Mouse (Mus musculus) gastrocnemius, postnatal 10 days (tissue): ENCODE measurements at regions not wholly inside any gene's neighbourhood (a gene's known extent, or its start where the extent isn't known, plus 50 kb on each side); places are given as distances from the start of the nearest gene placed in this dataset.
A peak's percentile ranks its signal among the peaks of the same experiment; 100 is the strongest.
"Not testable (repeated sequence)": the region's sequence is repeated elsewhere in the genome, so short reads cannot be mapped to it uniquely, and the experiment has no call there.

Experiments
- DNase-seq: peaks from one replicate; pipeline ENCODE4 v3.0.0; 2021; ENCODE audit warnings: mixed read lengths

GRCm38 (mm10) chr4:6600766-6601367 lies 1638.0 kb downstream of the Car8 start:
- no peak for DNase-seq

DNA sequence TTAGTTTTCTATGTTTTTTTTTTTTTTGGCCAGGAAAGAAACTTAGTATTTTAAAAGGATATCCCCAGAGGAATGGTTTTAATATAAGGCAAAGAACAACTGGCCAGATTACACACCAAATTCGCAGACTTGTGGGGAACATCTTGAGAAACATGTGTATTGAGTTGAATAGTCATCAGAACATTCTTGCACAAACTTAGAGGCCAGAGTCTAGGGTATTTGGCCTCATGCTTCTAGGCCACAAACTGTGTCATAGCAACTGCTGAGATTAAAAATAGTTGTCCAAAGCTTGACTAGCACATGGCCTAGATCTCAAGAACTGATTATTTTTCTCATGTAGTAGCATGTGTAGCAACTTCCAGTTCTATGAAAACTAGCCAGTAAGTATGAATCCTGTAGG lies 1642.5 kb downstream of the Car8 start:
- no peak for DNase-seq

GRCm38 (mm10) chr4:6592890-6593289 lies 1646.0 kb downstream of the Car8 start:
- DNase-seq, result not testable (repeated sequence)

GRCm38 (mm10) chr4:6561604-6562357 lies 1677.1 kb downstream of the Car8 start:
- peak; percentile 21 for DNase-seq

DNA sequence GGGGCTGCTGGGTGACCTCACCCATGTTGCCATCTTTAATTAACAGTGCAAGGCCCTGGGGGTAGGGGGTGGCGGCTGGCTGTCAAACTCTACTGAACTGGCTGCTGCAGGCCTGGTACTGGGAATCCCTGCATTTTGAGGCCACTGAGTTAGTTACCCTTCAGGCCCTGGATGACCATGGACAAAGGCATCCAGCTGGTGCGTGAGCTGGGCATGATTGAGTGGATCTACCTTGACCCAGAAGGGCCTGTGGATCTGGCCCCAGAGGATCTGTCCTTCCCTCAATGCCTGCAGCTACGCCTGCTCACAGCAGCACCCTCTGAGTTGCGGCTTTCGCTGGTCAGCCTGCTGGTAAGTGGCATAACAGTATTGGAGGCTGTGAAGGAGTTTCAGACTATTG lies 1699.2 kb downstream of the Car8 start:
- DNase-seq, result no peak

- DNase-seq, result no peak
Measured at GRCm38 (mm10) chr4:6532441-6532840, 1706.4 kb downstream of the Car8 start.

DNA sequence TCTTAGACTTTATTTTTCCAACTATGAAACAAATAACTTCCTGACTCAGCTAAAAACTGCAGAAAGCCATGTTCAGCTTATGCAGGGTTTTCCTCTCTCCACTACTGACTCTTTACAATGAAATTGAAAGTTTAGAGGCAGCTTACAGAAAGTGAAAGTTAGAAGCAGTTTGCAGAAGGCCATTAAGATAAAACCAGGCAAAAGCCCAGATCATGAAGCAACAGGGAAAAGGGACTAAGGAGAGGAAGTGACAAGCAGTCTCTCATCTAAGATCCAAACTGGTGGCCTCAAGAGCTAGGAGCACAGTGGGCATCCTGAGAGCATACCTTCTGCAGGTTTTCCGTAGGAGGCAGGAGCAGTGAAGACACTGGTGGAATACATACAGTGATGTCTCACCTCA lies 1721.2 kb downstream of the Car8 start:
- no peak for DNase-seq

DNA sequence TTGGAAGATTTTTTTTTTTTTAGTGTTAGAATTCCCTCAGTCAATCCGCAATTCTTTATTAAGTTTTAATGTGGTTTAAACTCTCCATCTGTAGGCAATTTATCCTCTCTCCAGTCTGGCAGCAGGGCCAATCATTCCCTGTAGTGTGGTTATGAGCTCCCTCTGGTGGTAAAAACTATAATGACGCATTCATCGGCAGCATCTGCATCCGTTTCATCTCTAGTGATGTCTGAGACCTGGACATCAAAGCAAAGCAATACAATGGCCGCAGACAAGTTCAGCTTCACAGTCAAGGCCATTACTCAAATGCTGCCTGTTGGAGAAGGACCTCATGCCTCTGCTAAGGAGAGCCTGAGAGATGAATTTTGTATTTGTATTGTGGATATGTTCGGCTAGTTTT lies 1721.7 kb upstream of the Impad1 start:
- peak; percentile 35 for DNase-seq

GRCm38 (mm10) chr4:6513635-6514034 lies 1720.5 kb upstream of the Impad1 start:
- no peak for DNase-seq

DNA sequence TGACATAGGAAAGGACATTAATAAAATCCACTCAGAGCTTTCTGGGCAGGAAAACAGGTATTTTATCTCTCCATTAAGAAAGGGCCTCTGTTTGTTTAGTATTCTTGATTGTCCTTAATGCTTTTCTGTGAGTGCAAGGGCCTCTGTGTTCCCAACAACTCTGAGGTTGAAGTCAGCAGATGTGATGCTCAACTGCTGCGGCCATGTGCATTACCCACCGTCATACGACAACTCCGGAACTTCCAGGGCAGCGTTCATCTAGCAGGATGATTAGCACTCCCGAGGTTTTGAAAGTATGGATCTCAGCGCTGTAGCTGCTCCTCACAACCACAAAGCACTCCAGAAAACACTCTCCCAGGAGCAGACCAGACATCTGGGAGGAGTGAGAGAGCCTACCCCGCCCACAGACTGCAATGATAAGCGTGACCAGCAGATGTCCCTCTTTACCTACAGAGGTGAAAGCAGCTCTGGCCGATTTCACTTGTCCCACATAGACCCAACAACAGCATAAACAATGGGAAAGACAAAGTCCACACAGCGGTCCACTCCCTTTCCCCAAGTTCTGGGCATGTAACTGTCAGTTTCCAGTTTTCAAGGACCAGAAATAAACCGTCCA lies 1719.7 kb upstream of the Impad1 start:
- DNase-seq, result peak; percentile 74

DNA sequence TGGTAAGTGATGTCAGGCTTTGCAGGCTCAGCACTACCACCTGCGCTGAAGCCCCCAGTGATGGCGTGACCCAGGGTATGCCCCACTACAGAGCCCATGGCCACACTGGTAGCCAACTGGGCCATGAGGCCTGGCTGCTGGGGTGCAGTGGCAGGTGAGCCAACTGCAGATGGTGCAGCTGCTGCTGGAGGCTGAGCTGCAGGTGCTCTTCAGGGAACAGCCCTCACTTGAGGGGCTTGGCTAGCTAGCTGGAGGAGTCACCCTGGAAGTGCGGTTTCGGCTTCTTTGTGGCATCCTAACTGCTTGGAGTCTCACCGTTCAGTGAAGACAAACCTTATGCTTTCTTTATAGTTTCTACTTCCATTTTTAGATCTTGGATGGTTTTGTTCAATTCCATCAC lies 1714.9 kb upstream of the Impad1 start:
- no peak for DNase-seq
